Mouse (Mus musculus): ENCODE data around the gene Ak7. TPM values are rescaled to one million over a fixed set of nuclear protein-coding genes. Genes with fewer than 3 reads are reported as not detected.

Gene Ak7
- 0.09 TPM in 1 of 2 replicates, not detected in the other for polyA plus RNA-seq (2016; fragmentation: Nextera tagmentation; extraction: Ambion mirVana)

DNA sequence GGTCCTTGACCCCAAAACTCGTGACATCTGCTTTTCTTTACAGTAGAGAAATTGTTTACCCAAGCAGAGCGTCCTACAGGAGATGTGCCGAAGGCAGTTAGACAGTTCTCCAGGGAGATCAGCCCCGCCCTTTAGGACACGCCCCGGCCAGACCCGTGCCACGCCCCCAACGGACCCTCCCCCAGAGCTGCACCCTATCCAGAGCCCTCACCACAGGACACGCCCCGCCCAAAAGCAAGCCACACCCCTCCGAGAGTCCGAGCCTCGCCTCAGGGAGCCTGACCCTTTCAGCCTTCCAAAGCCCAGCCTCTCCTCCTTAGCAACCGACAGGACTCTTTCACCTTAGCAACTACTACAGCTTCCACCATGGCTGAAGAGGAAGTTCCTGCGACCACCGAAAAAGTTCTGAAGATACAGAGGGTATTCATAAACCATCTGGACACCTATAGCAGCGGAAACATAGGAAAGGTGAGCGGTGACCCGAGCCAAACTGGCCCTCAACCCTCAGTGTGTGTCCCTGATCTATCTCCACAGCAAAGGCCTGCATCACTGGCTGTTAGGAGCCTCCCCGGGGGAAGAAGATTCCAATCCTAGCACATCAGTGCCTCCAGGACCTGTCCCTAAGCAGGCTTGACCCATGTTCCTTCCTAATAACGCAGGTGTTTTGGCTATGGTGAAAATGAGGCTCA lies at the start of gene Ak7:
TSS of gene Ak7 (plus strand) at position 178 of the 689 bp plus-strand sequence.
- Histone ChIP-seq H3K4me1 (replicated peaks) (peaks cover 12% of the 10 kb centered on the region; the same call in 1 of the 2 replicates), H3K9me3 (no peaks in the 10 kb centered on the region), H3K4me3 (replicated peaks) (peak within 1 kb of the TSS; percentile 11; the same call in 1 of the 2 replicates), H3K9ac (replicated peaks) (no peak within 1 kb of the TSS), H3K27me3 (no peaks in the 10 kb centered on the region), H3K27ac (no peak within 1 kb of the TSS), H3K36me3 (peaks cover 9% of the 10 kb centered on the region; the same call in 1 of the 2 replicates), H3K4me2 (peak within 1 kb of the TSS; percentile 45)
- ATAC-seq (ENCODE audit: insufficient number of reproducible peaks, insufficient read depth, low FRiP score, low TSS enrichment, low read depth) = peak; percentile 63
- WGBS = 11% methylated on average over 22 of the region's 22 CpGs

DNA sequence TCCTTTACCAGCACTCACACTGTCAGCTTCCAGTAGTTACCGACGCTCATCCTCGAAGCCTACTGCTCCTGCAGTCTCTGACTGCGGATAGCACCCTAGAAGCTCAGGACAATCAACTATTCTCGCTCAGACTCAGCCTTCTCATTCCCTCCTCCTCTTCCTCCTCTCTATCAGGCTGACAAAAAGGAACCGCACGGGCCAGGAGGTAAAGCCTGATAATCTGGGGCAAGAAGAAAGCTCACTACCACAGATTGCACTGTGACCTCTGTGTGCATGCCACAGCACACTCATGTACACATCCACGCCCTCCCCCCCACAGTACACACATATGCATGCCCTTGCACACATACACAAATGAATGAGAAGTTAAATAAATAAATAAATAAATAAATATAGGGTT lies 29.5 kb upstream of the Ak7 start:
- WGBS = 98% methylated on average over 8 of the region's 8 CpGs
- H3K27me3 ChIP-seq = no peaks in the 10 kb centered on the region
- ATAC-seq (ENCODE audit: insufficient number of reproducible peaks, insufficient read depth, low FRiP score, low TSS enrichment, low read depth) = no peak
- H3K9me3 ChIP-seq = no peaks in the 10 kb centered on the region
- no peak overlapping the region for H3K4me3 ChIP-seq (replicated peaks)
- H3K4me2 ChIP-seq = no peak overlapping the region
- no peak overlapping the region for H3K9ac ChIP-seq (replicated peaks)
- H3K27ac ChIP-seq = no peak overlapping the region
- H3K36me3 ChIP-seq = peaks cover 51% of the 10 kb centered on the region
- H3K4me1 ChIP-seq (replicated peaks) = no peaks in the 10 kb centered on the region

DNA sequence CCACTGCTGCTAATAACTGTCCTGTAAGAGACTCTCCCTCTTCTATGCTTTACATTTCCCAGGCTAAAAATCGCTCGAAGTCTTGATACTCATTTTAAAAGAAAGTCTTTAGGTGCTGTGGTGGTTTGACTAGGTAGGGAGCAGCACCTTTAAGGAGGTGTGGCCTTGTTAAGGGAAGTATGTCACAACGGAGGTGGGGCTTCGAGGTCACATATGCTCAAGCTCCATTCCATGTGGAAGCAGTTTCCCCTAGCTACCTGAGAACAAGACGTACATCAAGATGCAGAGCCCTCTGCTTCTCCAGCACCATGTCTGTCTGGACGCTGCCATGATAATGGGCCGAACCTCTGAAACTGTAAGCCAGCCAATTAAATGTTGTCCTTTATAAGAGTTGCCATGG lies 27.6 kb upstream of the Ak7 start:
- Histone ChIP-seq H3K4me2 (no peak overlapping the region), H3K27me3 (no peaks in the 10 kb centered on the region), H3K4me3 (replicated peaks) (no peak overlapping the region), H3K4me1 (replicated peaks) (peaks cover 12% of the 10 kb centered on the region; the same call in 1 of the 2 replicates), H3K36me3 (peaks cover 43% of the 10 kb centered on the region), H3K27ac (no peak overlapping the region), H3K9me3 (no peaks in the 10 kb centered on the region), H3K9ac (replicated peaks) (no peak overlapping the region)
- no peak for ATAC-seq (ENCODE audit: insufficient number of reproducible peaks, insufficient read depth, low FRiP score, low TSS enrichment, low read depth)
- 80% methylated on average over 7 of the region's 7 CpGs for WGBS

DNA sequence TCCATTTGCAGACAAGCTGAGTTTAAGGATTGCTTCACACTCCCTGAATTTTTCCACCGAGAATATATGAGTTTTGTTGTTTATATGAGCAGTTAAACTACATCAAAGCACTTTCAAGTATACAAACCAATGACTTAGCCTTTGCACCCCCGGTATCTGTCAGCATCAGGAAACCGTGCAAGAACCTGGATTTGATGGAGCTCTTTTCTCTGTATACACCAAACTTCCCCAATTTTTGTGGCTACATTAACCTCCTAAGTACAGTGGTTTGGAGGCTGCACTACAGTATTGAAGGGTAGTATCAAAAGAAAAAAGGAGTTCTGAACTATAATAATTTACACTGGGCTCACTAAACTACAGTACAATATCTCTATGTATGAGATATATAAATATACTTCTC lies 27.0 kb upstream of the Ak7 start:
- H3K4me1 ChIP-seq (replicated peaks) = peaks cover 17% of the 10 kb centered on the region
- no peak overlapping the region for H3K4me3 ChIP-seq (replicated peaks)
- no peak overlapping the region for H3K9ac ChIP-seq (replicated peaks)
- no peak overlapping the region for H3K27ac ChIP-seq
- H3K27me3 ChIP-seq = no peaks in the 10 kb centered on the region
- H3K4me2 ChIP-seq = no peak overlapping the region
- WGBS = 75% methylated on average over 3 of the region's 3 CpGs
- peaks cover 37% of the 10 kb centered on the region for H3K36me3 ChIP-seq
- H3K9me3 ChIP-seq = no peaks in the 10 kb centered on the region
- ATAC-seq (ENCODE audit: insufficient number of reproducible peaks, insufficient read depth, low FRiP score, low TSS enrichment, low read depth) = no peak

DNA sequence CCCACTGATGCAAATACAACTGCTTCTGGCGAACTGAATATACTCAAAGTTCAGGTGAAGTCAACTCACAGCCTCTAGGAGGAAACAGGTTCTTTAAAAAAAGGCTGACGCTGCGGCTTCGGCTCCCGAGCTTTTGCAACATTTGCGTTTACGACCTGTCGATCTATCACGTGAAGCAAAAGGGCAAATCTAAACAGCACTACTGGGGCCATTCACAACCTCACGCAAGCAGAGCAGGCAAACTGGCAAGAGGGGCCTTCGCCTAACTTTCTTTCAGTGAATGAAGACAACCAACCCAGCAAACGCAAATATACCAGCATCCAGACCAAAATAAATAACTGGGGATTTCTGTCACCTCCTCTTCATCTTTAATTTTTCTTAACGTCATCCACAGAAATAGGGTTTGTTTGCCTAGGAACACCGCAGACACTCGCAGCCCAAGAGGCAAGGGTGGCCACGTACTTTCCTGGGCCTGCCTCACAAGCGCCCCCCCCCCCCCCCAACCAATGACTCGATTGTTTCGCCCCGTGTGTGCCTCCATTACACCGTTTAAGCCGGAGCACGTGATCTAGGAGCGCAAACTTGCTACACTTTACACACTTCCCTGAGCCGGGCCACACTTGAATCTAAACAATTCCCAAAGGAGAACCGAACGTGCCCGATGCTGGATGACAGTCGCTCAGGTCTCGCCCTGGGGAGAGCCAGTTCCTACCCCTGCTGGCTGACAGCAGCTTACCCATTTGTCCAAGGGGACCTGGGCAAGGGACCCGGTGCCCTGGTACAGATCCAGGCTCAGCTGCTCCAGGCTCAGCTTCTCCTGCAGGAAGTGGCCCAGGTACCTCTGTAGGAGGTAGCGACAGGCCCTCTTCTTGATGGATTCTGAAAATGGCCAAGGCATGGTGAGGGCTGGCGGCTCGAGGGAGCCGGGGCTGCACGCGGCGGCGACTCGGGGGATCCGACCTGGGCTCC lies 21.6 kb upstream of the Ak7 start, which contains the start of gene Gskip:
TSS of gene Gskip (plus strand) at position 897 of the 969 bp plus-strand sequence.
- Histone ChIP-seq H3K4me2 (peak within 1 kb of the TSS; percentile 81), H3K27ac (peak within 1 kb of the TSS; percentile 90), H3K4me3 (replicated peaks) (peak within 1 kb of the TSS; percentile 95), H3K36me3 (peaks cover 14% of the 10 kb centered on the region), H3K9ac (replicated peaks) (peak within 1 kb of the TSS; percentile 92), H3K27me3 (no peaks in the 10 kb centered on the region), H3K4me1 (replicated peaks) (peaks cover 30% of the 10 kb centered on the region), H3K9me3 (no peaks in the 10 kb centered on the region)
- ATAC-seq (ENCODE audit: insufficient number of reproducible peaks, insufficient read depth, low FRiP score, low TSS enrichment, low read depth) = peak; percentile 65
- under 1% methylated on average over 40 of the region's 41 CpGs for WGBS

DNA sequence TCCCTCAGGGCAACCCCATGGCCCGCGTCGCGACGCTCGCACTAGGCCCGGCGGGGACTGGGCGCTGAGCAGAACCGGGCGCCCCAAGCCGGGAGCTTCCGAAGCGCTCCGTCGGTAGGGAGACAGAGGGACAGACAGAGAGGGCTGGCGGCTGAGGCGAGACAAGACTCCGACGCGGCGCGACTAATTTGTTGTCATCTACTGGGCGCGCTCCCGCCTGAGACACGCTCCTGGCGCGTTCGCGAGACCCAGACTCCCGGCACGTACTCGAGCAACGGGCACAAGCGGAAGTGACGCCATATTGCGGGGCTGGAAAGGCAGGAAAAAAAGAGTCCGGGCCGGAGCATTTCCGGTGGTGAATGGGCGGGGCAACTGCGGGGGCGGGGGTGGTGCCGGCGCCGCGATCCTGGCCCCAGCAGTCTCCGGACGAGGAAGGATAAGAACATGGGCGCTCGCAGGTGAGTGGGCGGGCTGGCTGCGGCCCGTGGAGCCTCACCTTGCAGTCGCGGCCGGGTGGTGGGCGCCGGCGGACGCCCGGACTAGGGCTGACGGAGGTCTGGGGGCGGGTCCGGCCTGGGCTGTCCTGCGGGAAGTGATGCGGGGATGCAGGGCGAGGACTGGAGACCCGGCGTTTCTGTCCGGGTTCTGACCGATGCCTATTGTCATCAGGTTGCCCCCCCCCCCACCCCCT lies 20.6 kb upstream of the Ak7 start, which contains the start of gene Atg2b:
TSS of gene Atg2b (minus strand) at position 211 of the 691 bp plus-strand sequence.
- H3K4me2 ChIP-seq = peak within 1 kb of the TSS; percentile 81
- peak within 1 kb of the TSS; percentile 92 for H3K9ac ChIP-seq (replicated peaks)
- H3K4me3 ChIP-seq (replicated peaks) = peak within 1 kb of the TSS; percentile 95
- H3K36me3 ChIP-seq = peaks cover 24% of the 10 kb centered on the region
- H3K4me1 ChIP-seq (replicated peaks) = peaks cover 30% of the 10 kb centered on the region
- H3K27me3 ChIP-seq = no peaks in the 10 kb centered on the region
- peak; percentile 87 for ATAC-seq (ENCODE audit: insufficient number of reproducible peaks, insufficient read depth, low FRiP score, low TSS enrichment, low read depth)
- peak within 1 kb of the TSS; percentile 90 for H3K27ac ChIP-seq
- H3K9me3 ChIP-seq = no peaks in the 10 kb centered on the region
- 0% methylated on average over 71 of the region's 73 CpGs for WGBS

DNA sequence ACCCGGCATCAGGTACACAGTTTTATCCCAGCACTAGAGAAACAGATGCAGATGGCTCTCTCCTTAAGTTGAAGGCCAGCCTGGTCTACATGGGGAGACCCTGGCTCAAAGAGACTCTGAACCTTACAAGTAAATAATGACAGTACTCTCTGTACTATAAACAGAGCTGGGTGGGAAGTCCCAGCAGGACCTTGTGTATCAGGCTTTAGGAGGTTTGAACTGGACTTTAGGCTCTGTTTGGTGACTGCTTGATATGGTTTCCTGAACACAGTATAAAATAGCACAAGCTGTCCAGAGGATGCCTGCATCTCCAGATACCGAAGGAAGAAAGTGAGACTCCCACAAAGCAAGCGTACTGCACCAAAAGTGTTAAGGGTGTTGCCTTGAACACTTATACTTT lies 19.0 kb upstream of the Ak7 start:
- 90% methylated on average over 3 of the region's 3 CpGs for WGBS
- Histone ChIP-seq H3K4me1 (replicated peaks) (peaks cover 30% of the 10 kb centered on the region), H3K4me3 (replicated peaks) (peak overlapping the region; percentile 95), H3K36me3 (peaks cover 25% of the 10 kb centered on the region), H3K4me2 (peak overlapping the region; percentile 81; the same call in 1 of the 2 replicates), H3K9me3 (no peaks in the 10 kb centered on the region), H3K27me3 (no peaks in the 10 kb centered on the region), H3K9ac (replicated peaks) (no peak overlapping the region), H3K27ac (no peak overlapping the region)
- ATAC-seq (ENCODE audit: insufficient number of reproducible peaks, insufficient read depth, low FRiP score, low TSS enrichment, low read depth) = no peak

DNA sequence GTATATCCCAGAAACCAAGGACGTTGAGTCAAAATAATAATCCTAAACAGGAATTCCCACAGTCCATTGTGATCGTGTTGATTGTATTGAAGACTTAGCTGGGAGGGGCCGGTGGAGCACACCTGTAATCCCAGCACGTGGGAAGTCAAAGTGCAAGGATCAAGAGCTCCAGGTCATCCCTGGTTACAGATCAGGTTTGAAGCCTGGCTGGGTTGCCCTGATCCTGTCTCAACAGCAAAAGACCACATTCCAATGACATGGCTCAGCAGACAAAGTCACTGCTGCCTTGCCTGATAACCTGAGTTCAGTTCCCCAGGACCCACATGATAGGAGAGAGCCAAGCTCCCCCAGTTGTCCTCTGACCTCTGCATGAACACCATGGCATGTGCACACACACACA lies 18.4 kb upstream of the Ak7 start:
- Histone ChIP-seq H3K9ac (replicated peaks) (no peak overlapping the region), H3K27ac (no peak overlapping the region), H3K36me3 (peaks cover 32% of the 10 kb centered on the region), H3K4me3 (replicated peaks) (no peak overlapping the region), H3K9me3 (no peaks in the 10 kb centered on the region), H3K4me2 (no peak overlapping the region), H3K27me3 (no peaks in the 10 kb centered on the region), H3K4me1 (replicated peaks) (peaks cover 26% of the 10 kb centered on the region)
- WGBS = 89% methylated on average over 4 of the region's 4 CpGs
- ATAC-seq (ENCODE audit: insufficient number of reproducible peaks, insufficient read depth, low FRiP score, low TSS enrichment, low read depth) = no peak

DNA sequence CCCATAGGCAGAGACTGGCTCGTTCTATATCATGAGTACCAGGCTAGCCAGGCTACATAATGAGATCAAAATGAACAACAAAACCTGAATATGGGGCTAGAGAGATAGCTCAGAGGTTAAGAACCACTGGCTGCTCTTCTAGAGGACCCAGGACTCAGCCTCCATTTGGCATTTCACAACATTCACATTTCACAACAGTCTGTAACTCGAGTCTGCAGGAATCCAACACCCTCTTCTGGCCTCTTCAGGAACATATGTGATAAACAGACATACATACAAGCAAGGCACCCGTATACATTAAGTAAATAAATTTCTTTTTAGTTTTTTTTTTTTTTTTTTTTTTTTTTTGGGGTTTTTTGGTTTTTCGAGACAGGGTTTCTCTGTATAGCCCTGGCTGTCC lies 17.2 kb upstream of the Ak7 start:
- no peak for ATAC-seq (ENCODE audit: insufficient number of reproducible peaks, insufficient read depth, low FRiP score, low TSS enrichment, low read depth)
- peaks cover 42% of the 10 kb centered on the region for H3K36me3 ChIP-seq
- no peak overlapping the region for H3K4me3 ChIP-seq (replicated peaks)
- H3K4me2 ChIP-seq = no peak overlapping the region
- no peak overlapping the region for H3K27ac ChIP-seq
- 86% methylated on average over 4 of the region's 4 CpGs for WGBS
- H3K27me3 ChIP-seq = no peaks in the 10 kb centered on the region
- no peaks in the 10 kb centered on the region for H3K9me3 ChIP-seq
- peaks cover 14% of the 10 kb centered on the region for H3K4me1 ChIP-seq (replicated peaks)
- no peak overlapping the region for H3K9ac ChIP-seq (replicated peaks)

DNA sequence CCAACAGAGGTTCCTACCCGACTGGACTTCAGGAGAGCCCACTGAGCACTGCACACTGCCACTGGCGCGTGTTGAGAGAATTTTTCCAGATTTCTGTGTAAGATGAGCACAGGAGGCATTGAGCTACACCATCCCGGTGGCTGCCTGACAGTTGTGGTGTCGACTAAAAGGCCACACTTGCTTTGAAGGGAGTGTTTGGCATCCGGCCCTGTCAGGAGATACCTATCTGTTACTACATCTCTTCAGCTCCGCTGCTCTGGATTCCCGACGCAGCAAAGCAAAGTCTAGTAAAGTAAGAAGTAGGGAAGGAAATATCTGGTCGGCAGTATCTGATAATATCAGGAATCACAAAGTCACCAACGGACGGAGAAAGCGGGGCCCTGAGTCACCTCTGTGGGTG lies 16.3 kb upstream of the Ak7 start:
- Histone ChIP-seq H3K27ac (no peak overlapping the region), H3K4me1 (replicated peaks) (peaks cover 11% of the 10 kb centered on the region), H3K9me3 (no peaks in the 10 kb centered on the region), H3K36me3 (peaks cover 50% of the 10 kb centered on the region), H3K4me2 (no peak overlapping the region), H3K9ac (replicated peaks) (no peak overlapping the region), H3K4me3 (replicated peaks) (no peak overlapping the region), H3K27me3 (no peaks in the 10 kb centered on the region)
- WGBS = 95% methylated on average over 13 of the region's 13 CpGs
- no peak for ATAC-seq (ENCODE audit: insufficient number of reproducible peaks, insufficient read depth, low FRiP score, low TSS enrichment, low read depth)

All from limb, embryonic 12.5 days (tissue).